Mouse (Mus musculus) heart, postnatal 0 days (tissue): ENCODE data around the gene Cd4.

Experiments used
- CTCF ChIP-seq: IDR thresholded peaks from 2 replicates; pipeline ENCODE4 v1.5.1; 2016; ENCODE audit warnings: antibody characterized with exemption, control low read depth, low read depth
- EP300 ChIP-seq: IDR thresholded peaks from 2 replicates; pipeline ENCODE4 v1.6.1; 2016; ENCODE audit warnings: antibody characterized with exemption, low read depth

GRCm38 (mm10) chr6:124925941-124926340, 37.9 kb upstream of the Cd4 start:
- TF ChIP-seq CTCF (no peak), EP300 (no peak)
